Mouse (Mus musculus) left cerebral cortex, adult 9 months (tissue): Measurements from ENCODE around the gene Fgfr2.
"Not testable (repeated sequence)": the region's sequence is repeated elsewhere in the genome, so short reads cannot be mapped to it uniquely, and the experiment has no call there.

Experiments used
- DNase-seq, 2 experiments: peaks; one replicate each; pipeline ENCODE4 v3.0.0; 2022; ENCODE audit warnings: low spot score in 2 of 2

The Fgfr2 gene

GRCm38 (mm10) chr7:130166190-130166589 lies 2957.0 kb downstream of the Fgfr2 start:
- no peak for DNase-seq

- DNase-seq = no peak
Observed at GRCm38 (mm10) chr7:130165408-130165807, 2957.7 kb downstream of the Fgfr2 start.

GRCm38 (mm10) chr7:130162718-130163117 lies 2960.4 kb downstream of the Fgfr2 start:
- no peak for DNase-seq

- DNase-seq = no peak
Observed at GRCm38 (mm10) chr7:130161581-130161980, 2961.6 kb downstream of the Fgfr2 start.

- no peak for DNase-seq
Observed at GRCm38 (mm10) chr7:130158845-130159244, 2964.3 kb downstream of the Fgfr2 start.

- no peak for DNase-seq
Observed at GRCm38 (mm10) chr7:130153363-130153969, 2969.7 kb downstream of the Fgfr2 start.

GRCm38 (mm10) chr7:130148906-130149305 lies 2974.2 kb downstream of the Fgfr2 start:
- DNase-seq = no peak

GRCm38 (mm10) chr7:130147230-130147629 lies 2975.9 kb downstream of the Fgfr2 start:
- no peak for DNase-seq

- DNase-seq = no peak
Observed at GRCm38 (mm10) chr7:130145211-130145610, 2977.9 kb downstream of the Fgfr2 start.

GRCm38 (mm10) chr7:130143371-130143770 lies 2979.8 kb downstream of the Fgfr2 start:
- DNase-seq = no peak

GRCm38 (mm10) chr7:130141088-130141873 lies 2981.9 kb downstream of the Fgfr2 start:
- DNase-seq = no peak

- no peak for DNase-seq
Observed at GRCm38 (mm10) chr7:130134924-130135365, 2988.2 kb downstream of the Fgfr2 start.

- DNase-seq = not testable (repeated sequence)
Observed at GRCm38 (mm10) chr7:130134428-130134827, 2988.7 kb downstream of the Fgfr2 start.

- no peak for DNase-seq
Observed at GRCm38 (mm10) chr7:130130226-130130625, 2992.9 kb downstream of the Fgfr2 start.

GRCm38 (mm10) chr7:130129359-130129960 lies 2993.7 kb downstream of the Fgfr2 start:
- DNase-seq = no peak

- no peak for DNase-seq
Observed at GRCm38 (mm10) chr7:130121507-130121906, 3001.6 kb downstream of the Fgfr2 start.

GRCm38 (mm10) chr7:130119466-130119865 lies 3003.7 kb downstream of the Fgfr2 start:
- DNase-seq = no peak

- no peak for DNase-seq
Observed at GRCm38 (mm10) chr7:130118726-130119125, 3004.4 kb downstream of the Fgfr2 start.

GRCm38 (mm10) chr7:130117466-130118123 lies 3005.6 kb downstream of the Fgfr2 start:
- no peak for DNase-seq

GRCm38 (mm10) chr7:130114436-130114835 lies 3008.7 kb downstream of the Fgfr2 start:
- DNase-seq = no peak
